Mouse (Mus musculus): ENCODE data around the gene Ap1g1. TPM values are rescaled to one million over a fixed set of nuclear protein-coding genes. Genes with fewer than 3 reads are reported as not detected.

The Ap1g1 gene
- polyA plus RNA-seq, 1 experiment from 2014 or later = 34.9 TPM

DNA sequence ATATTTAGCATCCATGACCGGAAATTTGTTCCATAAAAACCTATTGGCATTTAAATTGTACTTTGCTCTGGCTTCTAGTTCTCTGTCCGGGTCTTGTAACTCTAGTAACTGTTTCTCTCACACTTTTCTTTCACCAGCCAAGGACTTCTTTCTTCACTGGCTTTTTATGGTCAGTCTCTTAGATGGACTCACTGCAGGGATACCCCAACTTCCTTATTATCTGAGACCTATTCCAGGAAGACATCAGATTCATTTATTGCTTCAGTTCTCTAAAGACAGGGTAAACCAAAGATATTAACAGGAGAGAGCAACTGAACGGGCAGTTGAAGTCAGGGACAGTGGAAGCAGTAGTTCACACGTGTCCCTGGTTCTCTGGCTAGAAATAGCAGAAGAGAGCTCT, 20.9 kb downstream of the Ap1g1 start:
- H3K27me3 ChIP-seq (ENCODE audit: control insufficient read depth, insufficient read depth, low read length) = no peaks in the 10 kb centered on the region
- H3K27ac ChIP-seq (replicated peaks; ENCODE audit: low read depth, low read length) = no peak overlapping the region
- H3K36me3 ChIP-seq (ENCODE audit: control insufficient read depth, insufficient read depth, low read length) = no peaks in the 10 kb centered on the region
- H3K4me2 ChIP-seq (ENCODE audit: low read depth, severe bottlenecking) = no peak overlapping the region
- 0 out of 2 replicates have a peak, but pooled peaks cover 2% of the 10 kb centered on the region for H3K4me1 ChIP-seq (ENCODE audit: control insufficient read depth, insufficient read depth, low read length)
- H3K9ac ChIP-seq (ENCODE audit: low read length) = no peak overlapping the region
- WGBS = 62% methylated on average over 4 of the region's 4 CpGs
- no peak overlapping the region for H3K4me3 ChIP-seq (ENCODE audit: low read depth, low read length)
- ATAC-seq (ENCODE audit: insufficient number of reproducible peaks, low FRiP score, low TSS enrichment, low read depth) (no peak), DNase-seq (ENCODE audit: low spot score) (no peak)
- no peaks in the 10 kb centered on the region for H3K9me3 ChIP-seq (ENCODE audit: control insufficient read depth, low read length)

DNA sequence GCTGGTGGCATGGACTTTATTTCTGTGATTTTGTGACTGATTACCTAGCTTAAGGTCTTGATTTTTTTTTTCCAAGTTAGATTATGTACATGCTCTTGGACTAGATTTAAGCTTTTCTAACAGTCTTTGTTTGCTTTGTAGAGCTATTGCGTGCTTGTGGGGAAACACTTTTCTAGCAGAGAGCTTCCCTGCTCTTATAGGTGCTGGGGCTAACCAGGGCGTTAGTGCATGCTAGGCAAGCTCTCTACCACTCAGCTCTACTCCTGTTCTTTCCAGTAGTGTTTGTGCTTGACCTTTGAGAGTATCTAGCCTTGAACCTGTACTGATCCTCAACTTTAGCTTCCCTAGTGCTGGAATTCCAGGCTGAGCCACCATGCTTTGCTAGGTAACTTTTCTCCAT, 22.0 kb downstream of the Ap1g1 start:
- H3K9ac ChIP-seq (ENCODE audit: low read length) = no peak overlapping the region
- H3K4me3 ChIP-seq (ENCODE audit: low read depth, low read length) = no peak overlapping the region
- no peaks in the 10 kb centered on the region for H3K9me3 ChIP-seq (ENCODE audit: control insufficient read depth, low read length)
- DNase-seq (ENCODE audit: low spot score) = no peak
- no peak overlapping the region for H3K27ac ChIP-seq (replicated peaks; ENCODE audit: low read depth, low read length)
- 0 out of 2 replicates have a peak, but pooled peaks cover 2% of the 10 kb centered on the region for H3K4me1 ChIP-seq (ENCODE audit: control insufficient read depth, insufficient read depth, low read length)
- no peak for ATAC-seq (ENCODE audit: insufficient number of reproducible peaks, low FRiP score, low TSS enrichment, low read depth)
- H3K27me3 ChIP-seq (ENCODE audit: control insufficient read depth, insufficient read depth, low read length) = no peaks in the 10 kb centered on the region
- 90% methylated on average over 2 of the region's 2 CpGs for WGBS
- no peak overlapping the region for H3K4me2 ChIP-seq (ENCODE audit: low read depth, severe bottlenecking)
- no peaks in the 10 kb centered on the region for H3K36me3 ChIP-seq (ENCODE audit: control insufficient read depth, insufficient read depth, low read length)

DNA sequence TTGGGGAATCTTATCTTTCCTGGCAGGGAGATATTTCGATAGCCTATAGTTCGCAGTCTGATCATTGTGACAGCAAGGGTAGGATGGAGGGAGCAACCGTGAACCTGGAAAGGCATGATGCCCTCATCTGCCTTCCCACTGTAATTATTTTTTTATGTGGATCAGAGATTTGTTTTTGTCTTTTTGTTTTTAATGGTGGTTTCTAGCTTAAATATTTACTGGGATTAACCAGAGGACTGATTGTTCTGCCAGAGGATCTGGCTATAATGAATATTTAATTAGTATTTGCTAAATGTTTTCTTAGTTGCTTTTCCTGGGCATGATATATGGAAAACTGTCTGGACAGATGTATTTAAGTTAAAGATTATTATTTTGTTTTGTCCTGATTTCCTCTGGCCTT, 24.9 kb downstream of the Ap1g1 start:
- H3K27ac ChIP-seq (replicated peaks; ENCODE audit: low read depth, low read length) = no peak overlapping the region

DNA sequence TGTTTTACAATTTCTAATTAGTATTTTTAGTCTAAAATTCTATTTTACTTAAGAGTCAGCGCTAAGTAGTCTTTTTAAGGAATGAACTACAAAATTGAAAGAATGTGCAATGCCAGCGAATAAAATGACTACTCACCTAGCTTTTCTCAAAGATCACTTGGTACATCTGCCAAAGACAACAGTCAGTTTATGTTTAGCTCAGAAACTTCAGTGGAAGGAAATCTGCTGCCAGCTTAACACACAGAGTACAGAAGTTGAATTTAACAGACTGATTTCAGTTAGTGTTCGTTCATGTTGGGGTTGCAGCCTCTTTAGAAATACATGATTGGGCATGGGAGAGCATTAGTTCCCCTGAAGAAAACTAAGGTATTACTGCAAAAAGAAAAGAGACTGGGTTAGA, 25.4 kb downstream of the Ap1g1 start:
- Histone ChIP-seq H3K36me3 (ENCODE audit: control insufficient read depth, insufficient read depth, low read length) (no peaks in the 10 kb centered on the region), H3K27ac (replicated peaks; ENCODE audit: low read depth, low read length) (no peak overlapping the region), H3K27me3 (ENCODE audit: control insufficient read depth, insufficient read depth, low read length) (no peaks in the 10 kb centered on the region), H3K4me2 (ENCODE audit: low read depth, severe bottlenecking) (no peak overlapping the region), H3K4me3 (ENCODE audit: low read depth, low read length) (no peak overlapping the region), H3K4me1 (ENCODE audit: control insufficient read depth, insufficient read depth, low read length) (0 out of 2 replicates have a peak, but pooled peaks cover 2% of the 10 kb centered on the region), H3K9me3 (ENCODE audit: control insufficient read depth, low read length) (no peaks in the 10 kb centered on the region), H3K9ac (ENCODE audit: low read length) (no peak overlapping the region)
- WGBS = 95% methylated on average over 3 of the region's 3 CpGs
- ATAC-seq (ENCODE audit: insufficient number of reproducible peaks, low FRiP score, low TSS enrichment, low read depth) (no peak), DNase-seq (ENCODE audit: low spot score) (no peak)

More for the DNA sequence above, 24.9 kb downstream of the Ap1g1 start:
- ATAC-seq (ENCODE audit: insufficient number of reproducible peaks, low FRiP score, low TSS enrichment, low read depth) (no peak), DNase-seq (ENCODE audit: low spot score) (no peak)
- Histone ChIP-seq H3K4me2 (ENCODE audit: low read depth, severe bottlenecking) (no peak overlapping the region), H3K27me3 (ENCODE audit: control insufficient read depth, insufficient read depth, low read length) (no peaks in the 10 kb centered on the region), H3K4me3 (ENCODE audit: low read depth, low read length) (no peak overlapping the region), H3K36me3 (ENCODE audit: control insufficient read depth, insufficient read depth, low read length) (no peaks in the 10 kb centered on the region), H3K9ac (ENCODE audit: low read length) (no peak overlapping the region), H3K9me3 (ENCODE audit: control insufficient read depth, low read length) (no peaks in the 10 kb centered on the region), H3K4me1 (ENCODE audit: control insufficient read depth, insufficient read depth, low read length) (0 out of 2 replicates have a peak, but pooled peaks cover 2% of the 10 kb centered on the region)
- WGBS = 97% methylated on average over 3 of the region's 3 CpGs

DNA sequence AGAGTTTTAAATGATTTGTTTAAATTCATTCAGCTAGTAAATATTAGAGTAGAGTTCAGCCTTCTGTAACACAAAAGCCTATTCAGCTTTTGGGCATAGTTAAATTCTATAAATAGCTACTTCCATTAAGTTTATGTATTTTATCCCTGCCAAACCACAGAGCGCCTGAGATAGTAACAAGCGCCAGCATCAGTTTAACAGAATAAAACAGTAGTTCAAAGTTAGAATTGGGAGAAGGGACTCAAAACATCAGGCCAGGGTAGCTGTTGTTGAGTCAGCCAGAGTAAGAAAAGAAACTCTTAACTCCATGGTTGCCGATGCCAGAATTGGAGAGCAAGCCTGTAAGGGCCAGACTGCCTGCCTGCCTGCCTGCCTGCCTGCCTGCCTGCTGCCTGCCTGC, 28.2 kb downstream of the Ap1g1 start:
- Histone ChIP-seq H3K27me3 (ENCODE audit: control insufficient read depth, insufficient read depth, low read length) (no peaks in the 10 kb centered on the region), H3K4me3 (ENCODE audit: low read depth, low read length) (no peak overlapping the region), H3K4me2 (ENCODE audit: low read depth, severe bottlenecking) (no peak overlapping the region), H3K36me3 (ENCODE audit: control insufficient read depth, insufficient read depth, low read length) (no peaks in the 10 kb centered on the region), H3K9ac (ENCODE audit: low read length) (no peak overlapping the region), H3K9me3 (ENCODE audit: control insufficient read depth, low read length) (no peaks in the 10 kb centered on the region), H3K27ac (replicated peaks; ENCODE audit: low read depth, low read length) (no peak overlapping the region), H3K4me1 (ENCODE audit: control insufficient read depth, insufficient read depth, low read length) (no peaks in the 10 kb centered on the region)
- no peak for DNase-seq (ENCODE audit: low spot score)
- WGBS = 85% methylated on average over 3 of the region's 3 CpGs
- ATAC-seq (ENCODE audit: insufficient number of reproducible peaks, low FRiP score, low TSS enrichment, low read depth) = no peak

GRCm38 (mm10) chr8:109807401-109808119, 29.2 kb downstream of the Ap1g1 start:
- DNase-seq (ENCODE audit: low spot score) (no peak), ATAC-seq (ENCODE audit: insufficient number of reproducible peaks, low FRiP score, low TSS enrichment, low read depth) (no peak)
- Histone ChIP-seq H3K27me3 (ENCODE audit: control insufficient read depth, insufficient read depth, low read length) (no peaks in the 10 kb centered on the region), H3K36me3 (ENCODE audit: control insufficient read depth, insufficient read depth, low read length) (no peaks in the 10 kb centered on the region), H3K9ac (ENCODE audit: low read length) (no peak overlapping the region), H3K4me3 (ENCODE audit: low read depth, low read length) (no peak overlapping the region), H3K9me3 (ENCODE audit: control insufficient read depth, low read length) (no peaks in the 10 kb centered on the region), H3K4me1 (ENCODE audit: control insufficient read depth, insufficient read depth, low read length) (no peaks in the 10 kb centered on the region), H3K27ac (replicated peaks; ENCODE audit: low read depth, low read length) (no peak overlapping the region), H3K4me2 (ENCODE audit: low read depth, severe bottlenecking) (no peak overlapping the region)
- WGBS = 56% methylated on average over 7 of the region's 7 CpGs

DNA sequence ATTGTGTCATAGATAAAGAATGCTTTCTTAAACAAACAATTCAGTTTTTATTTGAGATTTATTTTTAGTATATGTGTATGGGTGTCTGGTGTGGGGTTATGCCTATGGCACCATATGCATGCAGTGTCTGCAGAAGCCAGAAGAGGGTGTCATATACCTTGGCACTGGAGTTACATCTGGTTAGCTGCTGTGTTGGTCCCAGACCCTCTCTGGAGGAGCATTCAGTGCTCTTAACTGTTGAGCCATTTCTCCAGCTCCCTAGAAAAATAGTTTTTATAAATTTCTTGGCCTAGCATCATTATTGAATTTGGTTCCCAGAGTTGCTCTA, 29.7 kb downstream of the Ap1g1 start:
- Histone ChIP-seq H3K4me2 (ENCODE audit: low read depth, severe bottlenecking) (no peak overlapping the region), H3K4me3 (ENCODE audit: low read depth, low read length) (no peak overlapping the region), H3K9me3 (ENCODE audit: control insufficient read depth, low read length) (no peaks in the 10 kb centered on the region), H3K4me1 (ENCODE audit: control insufficient read depth, insufficient read depth, low read length) (no peaks in the 10 kb centered on the region), H3K27me3 (ENCODE audit: control insufficient read depth, insufficient read depth, low read length) (no peaks in the 10 kb centered on the region), H3K9ac (ENCODE audit: low read length) (no peak overlapping the region), H3K27ac (replicated peaks; ENCODE audit: low read depth, low read length) (no peak overlapping the region), H3K36me3 (ENCODE audit: control insufficient read depth, insufficient read depth, low read length) (no peaks in the 10 kb centered on the region)
- DNase-seq (ENCODE audit: low spot score) (no peak), ATAC-seq (ENCODE audit: insufficient number of reproducible peaks, low FRiP score, low TSS enrichment, low read depth) (no peak)

DNA sequence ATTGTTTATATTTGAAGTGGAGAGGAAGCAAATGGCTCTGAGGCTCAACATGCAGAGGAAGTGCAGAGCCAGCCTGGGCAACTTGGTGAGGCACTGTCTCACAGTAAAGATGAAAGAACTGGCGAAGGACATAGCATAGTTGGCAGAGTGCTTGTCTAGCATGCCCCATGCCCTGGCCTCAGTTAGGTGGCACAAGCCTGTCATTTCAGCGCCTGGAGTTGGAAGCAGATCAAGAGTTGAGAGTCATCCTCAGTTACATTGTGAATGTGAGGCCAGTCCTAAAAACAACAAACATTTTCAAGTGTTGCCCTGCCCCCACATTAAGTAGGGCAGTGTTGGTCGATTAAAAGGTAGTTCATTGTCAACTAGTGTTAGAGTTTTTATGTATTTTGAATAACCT, 32.1 kb downstream of the Ap1g1 start:
- H3K9me3 ChIP-seq (ENCODE audit: control insufficient read depth, low read length) = no peaks in the 10 kb centered on the region
- H3K4me3 ChIP-seq (ENCODE audit: low read depth, low read length) = no peak overlapping the region
- H3K27me3 ChIP-seq (ENCODE audit: control insufficient read depth, insufficient read depth, low read length) = no peaks in the 10 kb centered on the region
- ATAC-seq (ENCODE audit: insufficient number of reproducible peaks, low FRiP score, low TSS enrichment, low read depth) = no peak
- no peaks in the 10 kb centered on the region for H3K36me3 ChIP-seq (ENCODE audit: control insufficient read depth, insufficient read depth, low read length)
- no peak overlapping the region for H3K9ac ChIP-seq (ENCODE audit: low read length)
- no peaks in the 10 kb centered on the region for H3K4me1 ChIP-seq (ENCODE audit: control insufficient read depth, insufficient read depth, low read length)
- H3K4me2 ChIP-seq (ENCODE audit: low read depth, severe bottlenecking) = no peak overlapping the region
- H3K27ac ChIP-seq (replicated peaks; ENCODE audit: low read depth, low read length) = no peak overlapping the region
- 88% methylated on average over 3 of the region's 3 CpGs for WGBS
- no peak for DNase-seq (ENCODE audit: low spot score)

DNA sequence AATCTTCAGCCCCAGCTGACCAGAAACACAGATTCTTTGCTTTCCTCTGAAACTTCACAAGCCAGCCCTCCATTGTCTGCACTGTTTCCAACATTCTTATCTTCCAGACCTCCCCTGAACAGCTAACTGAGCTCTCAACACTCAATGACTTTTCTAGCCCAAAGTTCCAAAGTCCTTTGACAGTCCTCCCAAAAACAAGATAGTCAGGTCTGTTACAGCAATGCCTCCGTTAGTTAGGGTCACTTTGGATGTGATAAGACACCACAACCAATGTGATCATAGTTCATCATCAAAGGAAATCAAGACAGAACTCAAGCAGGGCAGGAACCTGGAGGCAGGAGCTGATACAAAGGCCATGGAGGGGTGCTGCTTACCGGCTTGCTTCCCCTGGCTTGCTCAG, 36.9 kb downstream of the Ap1g1 start:
- Histone ChIP-seq H3K9ac (ENCODE audit: low read length) (no peak overlapping the region), H3K36me3 (ENCODE audit: control insufficient read depth, insufficient read depth, low read length) (no peaks in the 10 kb centered on the region), H3K4me1 (ENCODE audit: control insufficient read depth, insufficient read depth, low read length) (no peaks in the 10 kb centered on the region), H3K27ac (replicated peaks; ENCODE audit: low read depth, low read length) (no peak overlapping the region), H3K4me3 (ENCODE audit: low read depth, low read length) (no peak overlapping the region), H3K9me3 (ENCODE audit: control insufficient read depth, low read length) (no peaks in the 10 kb centered on the region), H3K27me3 (ENCODE audit: control insufficient read depth, insufficient read depth, low read length) (no peaks in the 10 kb centered on the region), H3K4me2 (ENCODE audit: low read depth, severe bottlenecking) (no peak overlapping the region)
- ATAC-seq (ENCODE audit: insufficient number of reproducible peaks, low FRiP score, low TSS enrichment, low read depth) = no peak
- 89% methylated on average over 2 of the region's 2 CpGs for WGBS
- DNase-seq (ENCODE audit: low spot score) = no peak
